Mouse (Mus musculus) liver, postnatal 0 days (tissue): Measurements from ENCODE around the gene Pld1. TPM values are rescaled to one million over a fixed set of nuclear protein-coding genes. Genes with fewer than 3 reads are reported as not detected.

Experiments used
- ATAC-seq: fragments of 200-750 bp; cut with Nextera tagmentation; 2 replicates; pipeline ENCODE4 v1.8.0; 2017; ENCODE audit warnings: mild to moderate bottlenecking, moderate library complexity
- DNase-seq: peaks from one replicate; pipeline ENCODE4 v3.0.0-alpha.2; 2016
- H3K27ac ChIP-seq: fragments of 300-500 bp; sonication (generic); 2 replicates; pipeline ENCODE4 v1.5.1; 2014; ENCODE audit warnings: antibody characterized with exemption, moderate library complexity, mild to moderate bottlenecking, low read depth
- H3K27me3 ChIP-seq: fragments of 300-500 bp; sonication (generic); 2 replicates; pipeline ENCODE4 v1.6.1; 2014; ENCODE audit warnings: low read length, control low read depth, mixed read lengths; ENCODE audit not compliant: insufficient read depth
- H3K36me3 ChIP-seq: fragments of 300-500 bp; sonication (generic); replicated peaks from 2 replicates; pipeline ENCODE4 v1.6.1; 2014; ENCODE audit warnings: mild to moderate bottlenecking, control low read depth, low read length, moderate library complexity, mixed read lengths; ENCODE audit not compliant: insufficient read depth
- H3K4me1 ChIP-seq: fragments of 300-500 bp; sonication (generic); 2 replicates; pipeline ENCODE4 v1.6.1; 2014; ENCODE audit warnings: antibody characterized with exemption, mild to moderate bottlenecking, control low read depth; ENCODE audit not compliant: insufficient read depth
- H3K4me2 ChIP-seq: fragments of 300-500 bp; sonication (generic); 2 replicates; pipeline ENCODE4 v1.6.1; 2014; ENCODE audit warnings: low read depth, mild to moderate bottlenecking, low read length, moderate library complexity, mixed read lengths
- H3K4me3 ChIP-seq: fragments of 300-500 bp; sonication (generic); 2 replicates; pipeline ENCODE4 v1.5.1; 2014; ENCODE audit warnings: low read depth, low read length
- H3K9ac ChIP-seq: fragments of 300-500 bp; sonication (generic); replicated peaks from 2 replicates; pipeline ENCODE4 v1.6.1; 2014; ENCODE audit warnings: mild to moderate bottlenecking, moderate library complexity
- H3K9me3 ChIP-seq: fragments of 300-500 bp; sonication (generic); 2 replicates; pipeline ENCODE4 v1.6.1; 2016; ENCODE audit warnings: mild to moderate bottlenecking, control low read depth, low read length, mixed read lengths
- CTCF ChIP-seq: sonication (generic); IDR thresholded peaks from 2 replicates; pipeline ENCODE4 v1.5.1; 2016; ENCODE audit warnings: antibody characterized with exemption, low read depth
- EP300 ChIP-seq: IDR thresholded peaks from 2 replicates; pipeline ENCODE4 v1.6.1; 2016; ENCODE audit warnings: antibody characterized with exemption, low read depth, mild to moderate bottlenecking
- WGBS: fragments of 180-500 bp; shearing (Covaris S2); extraction: QIAGEN DNeasy Blood & Tissue Kit; methylation state at CpG from one replicate; pipeline ENCODE4 v1.1.7; 2014; ENCODE audit not compliant: insufficient replicate concordance; 5-methylcytosine and 5-hydroxymethylcytosine counted together
- polyA plus RNA-seq: library from polyadenylated mRNA; unstranded; fragments of >200 nt; fragmentation: Nextera tagmentation; extraction: Ambion mirVana; gene quantifications from 2 replicates; pipeline ENCODE4 v1.2.1, GENCODE M21; 2015

The Pld1 gene
- polyA plus RNA-seq, 1 experiment from 2014 or later = 5.1 TPM

- no peak overlapping the region for H3K4me2 ChIP-seq
- no peak overlapping the region for H3K9ac ChIP-seq
- ATAC-seq (no peak), DNase-seq (no peak)
- H3K4me3 ChIP-seq = no peak overlapping the region
- 77% methylated on average over 2 of the region's 2 CpGs for WGBS
- no peaks in the 10 kb centered on the region for H3K36me3 ChIP-seq
- no peaks in the 10 kb centered on the region for H3K9me3 ChIP-seq
- H3K27me3 ChIP-seq = no peaks in the 10 kb centered on the region
- no peak for TF ChIP-seq EP300
- TF ChIP-seq CTCF = no peak
- peaks cover 4% of the 10 kb centered on the region; the same call in 1 of the 2 replicates for H3K4me1 ChIP-seq
- no peak overlapping the region for H3K27ac ChIP-seq
Measured at GRCm38 (mm10) chr3:28017002-28017401, 78.5 kb downstream of the Pld1 start.

DNA sequence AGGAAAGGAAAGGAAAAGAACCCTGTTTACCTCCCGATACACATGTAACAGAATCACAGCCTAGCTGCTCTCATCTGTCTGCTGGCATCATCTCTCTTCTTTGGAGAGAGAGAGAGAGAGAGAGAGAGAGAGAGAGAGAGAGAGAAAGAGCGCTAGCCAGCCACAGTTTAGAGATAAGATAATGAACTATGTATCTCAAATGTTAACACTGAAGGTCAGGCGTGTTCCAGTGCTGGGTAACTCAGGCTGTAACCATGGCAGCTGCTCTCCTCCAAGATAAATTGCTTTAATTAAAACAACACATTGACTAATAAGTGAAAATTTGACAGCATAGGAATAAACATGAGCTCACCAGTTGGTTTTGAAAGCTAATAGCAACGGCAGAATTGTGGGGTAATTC lies 81.2 kb downstream of the Pld1 start:
- no peak overlapping the region for H3K4me3 ChIP-seq
- WGBS = 57% methylated on average over 4 of the region's 4 CpGs

GRCm38 (mm10) chr3:28020404-28020803 lies 81.9 kb downstream of the Pld1 start:
- DNase-seq (no peak), ATAC-seq (no peak)
- Histone ChIP-seq H3K9ac (no peak overlapping the region), H3K4me3 (no peak overlapping the region), H3K27me3 (no peaks in the 10 kb centered on the region), H3K4me2 (no peak overlapping the region), H3K27ac (no peak overlapping the region), H3K4me1 (peaks cover under 1% of the 10 kb centered on the region; the same call in 1 of the 2 replicates), H3K9me3 (no peaks in the 10 kb centered on the region), H3K36me3 (peaks cover 1% of the 10 kb centered on the region)
- WGBS = 82% methylated on average over 2 of the region's 2 CpGs
- TF ChIP-seq CTCF (no peak), EP300 (no peak)

More for the DNA sequence above, 81.2 kb downstream of the Pld1 start:
- H3K9ac ChIP-seq = no peak overlapping the region
- H3K27me3 ChIP-seq = no peaks in the 10 kb centered on the region
- no peak overlapping the region for H3K27ac ChIP-seq
- no peak for DNase-seq
- H3K4me2 ChIP-seq = no peak overlapping the region
- no peak for ATAC-seq
- H3K4me1 ChIP-seq = no peaks in the 10 kb centered on the region; the same call in 1 of the 2 replicates
- H3K36me3 ChIP-seq = no peaks in the 10 kb centered on the region
- H3K9me3 ChIP-seq = no peaks in the 10 kb centered on the region
- TF ChIP-seq CTCF = no peak
- no peak for TF ChIP-seq EP300

- H3K27ac ChIP-seq = no peak overlapping the region
- H3K9ac ChIP-seq = no peak overlapping the region
- no peak for ATAC-seq
- H3K4me3 ChIP-seq = no peak overlapping the region
- 82% methylated on average over 5 of the region's 5 CpGs for WGBS
- H3K27me3 ChIP-seq = no peaks in the 10 kb centered on the region
- no peak overlapping the region for H3K4me2 ChIP-seq
- no peak for DNase-seq
- peaks cover 6% of the 10 kb centered on the region for H3K36me3 ChIP-seq
- H3K9me3 ChIP-seq = no peaks in the 10 kb centered on the region
- TF ChIP-seq CTCF (no peak), EP300 (no peak)
- H3K4me1 ChIP-seq = peaks cover 9% of the 10 kb centered on the region
Measured at GRCm38 (mm10) chr3:28022191-28022590, 83.7 kb downstream of the Pld1 start.

- Histone ChIP-seq H3K27ac (peak overlapping the region; percentile 87), H3K9ac (no peak overlapping the region), H3K36me3 (peaks cover 15% of the 10 kb centered on the region), H3K9me3 (no peaks in the 10 kb centered on the region), H3K4me3 (no peak overlapping the region), H3K4me1 (peaks cover 11% of the 10 kb centered on the region), H3K27me3 (no peaks in the 10 kb centered on the region), H3K4me2 (no peak overlapping the region; the same call in 1 of the 2 replicates)
- peak; percentile 47; the same call in 1 of the 2 replicates for TF ChIP-seq EP300
- no peak for TF ChIP-seq CTCF
- DNase-seq (peak; percentile 74), ATAC-seq (peak; percentile 93)
- 41% methylated on average over 3 of the region's 3 CpGs for WGBS
Measured at GRCm38 (mm10) chr3:28026876-28027275, 88.4 kb downstream of the Pld1 start.

DNA sequence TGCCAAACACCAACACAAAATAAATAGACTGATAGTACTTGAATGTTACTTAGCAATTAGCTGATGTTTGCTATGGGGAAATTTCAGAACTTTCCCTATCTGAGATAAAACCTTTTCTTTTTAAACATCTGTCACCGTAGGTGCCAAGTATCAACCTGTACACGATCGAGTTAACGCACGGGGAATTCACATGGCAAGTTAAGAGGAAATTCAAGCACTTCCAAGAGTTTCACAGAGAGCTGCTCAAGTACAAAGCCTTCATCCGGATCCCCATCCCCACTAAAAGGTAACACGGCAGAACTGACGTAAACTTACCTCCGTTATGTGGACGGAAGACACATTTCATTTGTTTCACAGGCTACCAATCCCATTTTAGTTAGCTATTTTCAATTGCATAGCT lies 90.0 kb downstream of the Pld1 start:
- no peak overlapping the region for H3K27ac ChIP-seq
- H3K4me1 ChIP-seq = peaks cover 13% of the 10 kb centered on the region
- peaks cover 15% of the 10 kb centered on the region for H3K36me3 ChIP-seq
- H3K9ac ChIP-seq = no peak overlapping the region
- no peaks in the 10 kb centered on the region for H3K27me3 ChIP-seq
- H3K9me3 ChIP-seq = no peaks in the 10 kb centered on the region
- WGBS = 83% methylated on average over 10 of the region's 10 CpGs
- no peak overlapping the region for H3K4me2 ChIP-seq
- no peak overlapping the region for H3K4me3 ChIP-seq
- ATAC-seq (no peak), DNase-seq (no peak)
- no peak for TF ChIP-seq EP300
- TF ChIP-seq CTCF = no peak

- DNase-seq (no peak), ATAC-seq (peak; percentile 2; the same call in 1 of the 2 replicates)
- peaks cover 11% of the 10 kb centered on the region for H3K36me3 ChIP-seq
- H3K4me1 ChIP-seq = peaks cover 15% of the 10 kb centered on the region
- 0 out of 2 replicates have a peak overlapping the region, but pooled peaks have one; percentile 6 for H3K27ac ChIP-seq
- 80% methylated on average over 5 of the region's 5 CpGs for WGBS
- H3K9ac ChIP-seq = no peak overlapping the region
- no peaks in the 10 kb centered on the region for H3K27me3 ChIP-seq
- no peak overlapping the region for H3K4me3 ChIP-seq
- no peak overlapping the region for H3K4me2 ChIP-seq
- TF ChIP-seq CTCF (no peak), EP300 (no peak)
- H3K9me3 ChIP-seq = no peaks in the 10 kb centered on the region
Measured at GRCm38 (mm10) chr3:28030860-28031259, 92.4 kb downstream of the Pld1 start.
